Mouse (Mus musculus) thymus, postnatal 4 days (tissue): ENCODE results near the gene Ppp3ca.
"Not testable (repeated sequence)": the region's sequence is repeated elsewhere in the genome, so short reads cannot be mapped to it uniquely, and the experiment has no call there.

Experiments used
- DNase-seq: peaks from one replicate; pipeline ENCODE4 v3.0.0; 2021

Ppp3ca gene

GRCm38 (mm10) chr3:136688101-136688586, 18.2 kb downstream of the Ppp3ca start:
- DNase-seq, result peak; percentile 21

DNA sequence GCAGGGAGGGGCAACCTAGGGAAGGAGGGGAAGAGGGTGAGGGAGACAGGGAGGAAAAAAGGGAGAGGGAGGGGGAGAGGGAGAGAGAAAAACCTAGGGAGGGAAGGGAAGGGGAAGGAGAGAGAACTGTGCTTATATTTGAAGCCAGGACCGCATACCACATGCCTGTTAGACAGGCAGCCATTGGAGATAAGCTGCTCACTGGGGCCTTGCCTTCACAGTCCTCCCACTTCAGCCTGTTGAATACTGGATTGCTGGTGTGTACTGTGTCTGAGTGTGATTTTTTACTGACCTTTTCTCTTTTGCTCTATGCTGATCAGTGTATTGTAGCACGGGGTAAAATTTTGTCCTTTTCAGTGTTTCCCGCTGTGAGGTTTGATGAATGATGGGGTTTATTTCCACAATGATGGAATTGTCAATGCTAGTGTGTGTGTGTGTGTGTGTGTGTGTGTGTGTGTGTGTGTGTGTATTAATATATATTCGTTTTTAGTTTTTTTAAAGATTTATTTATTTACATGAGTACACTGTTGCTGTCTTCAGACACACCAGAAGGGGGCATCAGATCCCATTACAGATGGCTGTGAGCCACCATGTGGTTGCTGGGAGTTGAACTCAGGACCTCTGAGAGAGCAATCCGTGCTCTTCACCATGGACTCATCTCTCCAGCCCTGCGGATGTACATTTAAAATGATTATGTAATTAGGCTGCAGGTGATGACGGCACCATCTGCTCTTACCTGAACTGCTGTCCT, 20.0 kb downstream of the Ppp3ca start:
- no peak for DNase-seq

GRCm38 (mm10) chr3:136691984-136692383, 22.1 kb downstream of the Ppp3ca start:
- no peak for DNase-seq

DNA sequence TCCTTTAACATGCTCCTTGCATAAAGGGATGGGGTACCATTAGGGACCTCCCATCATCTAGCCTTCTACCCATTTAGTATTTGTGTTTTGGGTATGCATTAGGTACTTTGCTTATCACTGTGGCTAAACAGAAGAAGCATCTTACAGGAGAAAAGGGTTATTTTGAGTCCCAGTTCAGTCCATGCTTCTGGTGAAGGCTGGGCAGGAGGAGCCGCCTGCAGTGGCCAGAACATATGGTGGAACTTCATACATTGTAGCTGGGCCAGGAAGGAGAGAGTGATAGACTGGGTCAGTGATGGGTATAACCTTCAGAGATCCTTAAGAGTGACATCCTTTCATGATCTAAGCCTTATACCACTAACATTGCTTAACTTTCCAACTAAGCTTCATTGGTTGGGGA, 23.6 kb downstream of the Ppp3ca start:
- no peak for DNase-seq

DNA sequence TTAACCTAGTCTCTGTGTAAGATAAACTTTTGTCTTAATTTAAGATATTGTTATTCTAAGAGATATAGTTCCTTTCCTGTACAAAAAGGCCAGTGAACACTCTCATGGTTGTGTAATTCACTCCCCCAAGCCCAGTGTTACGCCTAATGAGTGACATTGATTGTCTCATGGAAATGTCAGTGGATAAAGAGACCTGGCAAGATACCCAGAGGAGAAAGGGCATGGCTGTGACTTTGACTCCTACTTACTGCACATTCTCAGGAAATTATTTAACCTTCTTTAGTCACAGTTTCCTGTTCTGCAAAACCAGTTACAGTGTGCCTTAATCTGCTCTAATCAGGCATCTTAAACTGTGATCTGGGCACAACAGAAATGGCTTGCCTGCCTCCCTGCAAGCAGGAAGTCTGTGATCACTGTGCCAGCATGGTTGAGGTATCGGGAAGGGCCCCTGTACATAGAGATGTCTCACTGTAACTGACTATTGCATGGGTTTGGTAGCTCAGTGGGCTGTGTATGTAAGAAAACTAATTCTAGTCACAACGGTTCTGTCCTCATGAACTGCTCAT, 27.8 kb downstream of the Ppp3ca start:
- DNase-seq, result no peak

DNA sequence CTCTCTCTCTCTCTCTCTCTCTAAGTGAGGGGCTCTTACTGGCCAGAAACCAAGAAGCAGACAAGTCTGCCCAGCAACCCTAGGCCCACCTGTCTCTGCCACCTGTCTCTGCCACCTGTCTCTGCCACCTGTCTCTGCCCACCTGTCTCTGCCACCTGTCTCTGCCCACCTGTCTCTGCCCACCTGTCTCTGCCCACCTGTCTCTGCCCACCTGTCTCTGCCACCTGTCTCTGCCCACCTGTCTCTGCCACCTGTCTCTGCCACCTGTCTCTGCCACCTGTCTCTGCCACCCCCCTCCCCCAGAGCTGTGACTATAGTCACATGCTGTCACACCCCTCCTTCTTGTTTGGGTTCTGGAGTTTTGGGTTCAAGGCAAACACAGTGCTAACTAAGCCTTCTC, 29.8 kb downstream of the Ppp3ca start:
- DNase-seq, result not testable (repeated sequence)

GRCm38 (mm10) chr3:136700447-136701009, 30.6 kb downstream of the Ppp3ca start:
- DNase-seq, result no peak

DNA sequence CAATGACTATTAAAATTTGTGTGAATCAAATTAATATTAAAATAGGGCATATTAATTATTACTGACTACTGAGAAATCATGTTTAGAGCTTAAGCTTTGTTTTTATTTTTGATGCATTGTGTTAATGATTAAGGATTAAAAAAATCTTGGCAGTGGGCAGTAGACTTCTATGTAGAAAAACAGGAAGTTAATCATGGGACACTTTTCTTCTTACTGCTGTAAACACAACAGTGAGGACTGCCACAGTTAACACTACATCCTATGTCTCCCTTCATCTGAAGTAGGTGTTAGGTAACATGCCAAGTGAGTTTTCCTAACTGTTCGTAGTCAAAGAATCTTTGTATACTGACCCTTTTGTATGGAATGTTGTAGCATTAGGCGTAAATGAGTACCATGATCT, 32.9 kb downstream of the Ppp3ca start:
- DNase-seq, result no peak

GRCm38 (mm10) chr3:136704515-136705247, 34.8 kb downstream of the Ppp3ca start:
- no peak for DNase-seq

DNA sequence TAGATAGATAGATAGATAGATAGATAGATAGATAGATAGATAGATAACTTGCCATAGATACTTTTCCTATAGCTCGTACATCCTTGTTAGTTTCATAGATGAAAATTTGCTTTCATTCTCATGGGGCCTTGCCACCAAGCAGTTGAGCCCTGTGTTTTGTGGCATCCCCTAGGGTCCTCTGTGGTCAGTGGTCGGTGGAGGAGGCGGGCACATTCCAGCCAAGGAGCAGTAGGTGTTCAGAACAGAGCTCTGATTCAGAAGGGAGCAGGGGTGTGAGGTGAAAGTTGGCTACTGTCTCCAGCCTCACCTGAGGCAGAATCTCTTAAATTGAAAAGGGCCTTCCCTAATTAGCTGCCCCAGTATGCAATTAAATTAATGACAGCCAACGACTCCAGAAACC, 36.1 kb downstream of the Ppp3ca start:
- no peak for DNase-seq

DNA sequence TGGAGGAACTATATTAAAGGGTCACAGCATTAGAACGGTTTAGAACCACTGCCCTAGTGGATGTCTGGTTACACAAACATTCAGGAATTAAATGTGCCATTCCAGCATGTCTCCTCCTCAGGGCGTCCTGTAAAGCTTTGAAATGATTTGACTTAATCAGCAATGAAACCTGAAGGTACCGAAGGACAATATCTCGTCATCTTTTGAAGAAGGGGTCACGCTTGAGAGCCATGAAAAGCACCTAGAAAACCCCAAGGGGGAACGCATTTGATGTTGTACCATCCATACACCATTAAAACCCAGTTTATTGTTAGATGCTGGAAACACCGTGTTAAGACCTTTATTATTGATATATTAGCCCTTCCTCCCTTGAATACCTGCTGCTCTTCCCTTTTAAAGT, 36.8 kb downstream of the Ppp3ca start:
- no peak for DNase-seq

GRCm38 (mm10) chr3:136707222-136708019, 37.5 kb downstream of the Ppp3ca start:
- DNase-seq, result no peak

DNA sequence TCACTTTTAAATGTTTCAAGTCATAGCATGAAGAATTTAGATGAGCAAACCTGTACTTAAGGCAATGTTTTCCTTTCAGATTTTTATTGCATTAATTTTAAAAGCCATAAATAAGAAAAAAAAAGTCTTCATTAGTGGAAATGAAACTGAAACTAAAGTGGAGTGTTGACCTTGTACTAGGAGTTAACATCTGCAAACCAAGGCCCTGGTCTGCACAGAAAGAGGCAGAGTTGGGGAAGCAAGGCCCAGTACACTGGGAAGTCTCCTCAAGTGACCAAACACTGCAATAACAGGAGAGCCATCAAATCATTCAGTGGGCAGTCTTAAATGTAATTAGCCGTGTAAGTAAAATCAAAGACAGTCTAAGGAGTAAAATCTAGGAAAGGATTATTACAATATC, 38.3 kb downstream of the Ppp3ca start:
- no peak for DNase-seq

GRCm38 (mm10) chr3:136710310-136710906, 40.5 kb downstream of the Ppp3ca start:
- DNase-seq, result no peak

- no peak for DNase-seq
Observed at GRCm38 (mm10) chr3:136714307-136715039, 44.5 kb downstream of the Ppp3ca start.

- DNase-seq, result no peak
Observed at GRCm38 (mm10) chr3:136716247-136716646, 46.3 kb downstream of the Ppp3ca start.

- DNase-seq, result no peak
Observed at GRCm38 (mm10) chr3:136718412-136718811, 48.5 kb downstream of the Ppp3ca start.

DNA sequence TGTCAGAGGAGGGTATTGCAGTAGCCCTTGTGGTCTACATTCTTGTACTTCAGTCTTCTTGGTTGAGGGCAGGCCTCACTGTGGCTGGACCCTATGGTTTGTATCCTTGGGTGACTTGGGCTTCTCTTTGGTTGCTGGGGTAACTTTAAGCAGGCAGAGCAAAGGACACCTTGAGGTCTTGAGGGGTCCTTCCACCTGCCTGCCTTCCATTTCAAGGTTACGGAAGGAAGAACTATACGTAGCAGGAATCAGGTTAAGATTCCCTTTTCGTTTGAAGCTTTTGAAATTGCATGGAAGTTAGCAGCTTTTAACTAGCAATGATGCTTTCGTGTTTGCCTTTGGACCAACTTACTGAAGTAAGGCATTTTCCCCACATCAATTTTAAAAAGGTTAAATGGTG, 51.3 kb downstream of the Ppp3ca start:
- no peak for DNase-seq

GRCm38 (mm10) chr3:136721804-136722427, 52.0 kb downstream of the Ppp3ca start:
- no peak for DNase-seq

- no peak for DNase-seq
Observed at GRCm38 (mm10) chr3:136722493-136722892, 52.6 kb downstream of the Ppp3ca start.
